Mouse (Mus musculus) myocyte (in vitro differentiated cells): ENCODE results near the gene Kcnq1.

Experiments used
- E2F4 ChIP-seq: IDR thresholded peaks from one replicate; pipeline ENCODE4 v1.6.1; 2011; ENCODE audit warnings: mild to moderate bottlenecking, control low read depth, moderate library complexity; ENCODE audit not compliant: insufficient read depth
- MAX ChIP-seq: IDR thresholded peaks from one replicate; pipeline ENCODE4 v1.6.1; 2011; ENCODE audit warnings: low read depth, mild to moderate bottlenecking, control low read depth
- MYOD1 ChIP-seq, 3 experiments: IDR thresholded peaks; one replicate each; pipeline ENCODE4 v1.6.1; 2011; ENCODE audit warnings: control low read depth in 2 of 3, low read depth in 2 of 3, mild to moderate bottlenecking in 2 of 3, moderate library complexity in 1 of 3; ENCODE audit not compliant: insufficient read length in 2 of 3, control insufficient read depth in 1 of 3
- MYOG ChIP-seq, 3 experiments: IDR thresholded peaks; one replicate each; pipeline ENCODE4 v1.6.1; 2011; ENCODE audit warnings: control low read depth in 2 of 3, low read depth in 2 of 3, mild to moderate bottlenecking in 2 of 3; ENCODE audit not compliant: insufficient read length in 2 of 3, control insufficient read depth in 1 of 3, insufficient read depth in 1 of 3
- POLR2A ChIP-seq: IDR thresholded peaks from one replicate; pipeline ENCODE4 v1.6.1; 2011; ENCODE audit warnings: low read depth, mild to moderate bottlenecking, control low read depth, moderate library complexity; ENCODE audit not compliant: insufficient read length
- USF1 ChIP-seq: IDR thresholded peaks from one replicate; pipeline ENCODE4 v1.6.1; 2011; ENCODE audit warnings: low read depth, mild to moderate bottlenecking, control low read depth, moderate library complexity

- TF ChIP-seq MYOD1 (IDR thresholded peaks at IDR 0.05; ENCODE audit: control insufficient read depth in 1 of 3, insufficient read length in 2 of 3, low read depth in 2 of 3) (no peak), MAX (no peak), POLR2A (no peak), USF1 (no peak), MYOG (IDR thresholded peaks at IDR 0.05; ENCODE audit: control insufficient read depth in 1 of 3, insufficient read depth in 1 of 3, insufficient read length in 2 of 3, low read depth in 2 of 3) (no peak), E2F4 (no peak)
Measured at GRCm38 (mm10) chr7:143139932-143140331, 33.8 kb downstream of the Kcnq1 start.
